Mouse (Mus musculus) liver, postnatal 0 days (tissue): ENCODE measurements at regions not wholly inside any gene's neighbourhood (a gene's known extent, or its start where the extent isn't known, plus 50 kb on each side); places are given as distances from the start of the nearest gene placed in this dataset.

Source experiments
- ATAC-seq: fragments of 200-750 bp; cut with Nextera tagmentation; 2 replicates; pipeline ENCODE4 v1.8.0; 2017; ENCODE audit warnings: mild to moderate bottlenecking, moderate library complexity
- DNase-seq: peaks from one replicate; pipeline ENCODE4 v3.0.0-alpha.2; 2016
- H3K27ac ChIP-seq: fragments of 300-500 bp; sonication (generic); 2 replicates; pipeline ENCODE4 v1.5.1; 2014; ENCODE audit warnings: antibody characterized with exemption, moderate library complexity, mild to moderate bottlenecking, low read depth
- H3K27me3 ChIP-seq: fragments of 300-500 bp; sonication (generic); 2 replicates; pipeline ENCODE4 v1.6.1; 2014; ENCODE audit warnings: low read length, control low read depth, mixed read lengths; ENCODE audit not compliant: insufficient read depth
- H3K36me3 ChIP-seq: fragments of 300-500 bp; sonication (generic); replicated peaks from 2 replicates; pipeline ENCODE4 v1.6.1; 2014; ENCODE audit warnings: mild to moderate bottlenecking, control low read depth, low read length, moderate library complexity, mixed read lengths; ENCODE audit not compliant: insufficient read depth
- H3K4me1 ChIP-seq: fragments of 300-500 bp; sonication (generic); 2 replicates; pipeline ENCODE4 v1.6.1; 2014; ENCODE audit warnings: antibody characterized with exemption, mild to moderate bottlenecking, control low read depth; ENCODE audit not compliant: insufficient read depth
- H3K4me2 ChIP-seq: fragments of 300-500 bp; sonication (generic); 2 replicates; pipeline ENCODE4 v1.6.1; 2014; ENCODE audit warnings: low read depth, mild to moderate bottlenecking, low read length, moderate library complexity, mixed read lengths
- H3K4me3 ChIP-seq: fragments of 300-500 bp; sonication (generic); 2 replicates; pipeline ENCODE4 v1.5.1; 2014; ENCODE audit warnings: low read depth, low read length
- H3K9ac ChIP-seq: fragments of 300-500 bp; sonication (generic); replicated peaks from 2 replicates; pipeline ENCODE4 v1.6.1; 2014; ENCODE audit warnings: mild to moderate bottlenecking, moderate library complexity
- H3K9me3 ChIP-seq: fragments of 300-500 bp; sonication (generic); 2 replicates; pipeline ENCODE4 v1.6.1; 2016; ENCODE audit warnings: mild to moderate bottlenecking, control low read depth, low read length, mixed read lengths
- CTCF ChIP-seq: sonication (generic); IDR thresholded peaks from 2 replicates; pipeline ENCODE4 v1.5.1; 2016; ENCODE audit warnings: antibody characterized with exemption, low read depth
- EP300 ChIP-seq: IDR thresholded peaks from 2 replicates; pipeline ENCODE4 v1.6.1; 2016; ENCODE audit warnings: antibody characterized with exemption, low read depth, mild to moderate bottlenecking
- WGBS: fragments of 180-500 bp; shearing (Covaris S2); extraction: QIAGEN DNeasy Blood & Tissue Kit; methylation state at CpG from one replicate; pipeline ENCODE4 v1.1.7; 2014; ENCODE audit not compliant: insufficient replicate concordance; 5-methylcytosine and 5-hydroxymethylcytosine counted together

- no peak for ATAC-seq
- WGBS = 57% methylated on average over 5 of the region's 5 CpGs
- TF ChIP-seq EP300 (no peak), CTCF (no peak)
- no peak overlapping the region for H3K4me2 ChIP-seq
- H3K4me1 ChIP-seq = no peaks in the 10 kb centered on the region
- DNase-seq = no peak
- H3K9me3 ChIP-seq = no peaks in the 10 kb centered on the region
- no peak overlapping the region for H3K4me3 ChIP-seq
- H3K9ac ChIP-seq = no peak overlapping the region
- H3K36me3 ChIP-seq = no peaks in the 10 kb centered on the region
- H3K27me3 ChIP-seq = no peaks in the 10 kb centered on the region
- no peak overlapping the region for H3K27ac ChIP-seq
Measured at GRCm38 (mm10) chr15:27341518-27341976, 124.9 kb upstream of the Ank start.

DNA sequence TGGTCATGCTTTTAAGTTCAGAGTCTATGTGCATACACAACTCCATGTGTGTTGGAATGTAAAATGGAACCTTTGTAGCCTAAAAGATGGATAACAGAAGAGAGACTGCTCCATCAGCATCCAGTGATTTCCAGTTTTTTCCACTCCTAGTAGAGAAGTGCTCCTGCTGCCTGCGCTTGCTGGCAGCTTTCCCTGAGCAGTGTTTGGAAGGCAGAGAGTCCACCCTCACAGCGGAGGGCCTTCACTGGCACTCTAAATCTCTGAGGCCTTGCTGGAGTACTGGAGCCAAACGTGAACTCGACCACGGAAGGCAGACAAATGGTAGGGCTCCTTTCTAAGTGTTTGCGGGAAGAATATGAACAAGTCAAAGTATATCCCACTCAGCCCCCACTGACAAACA, 108.0 kb upstream of the Ank start:
- DNase-seq = no peak
- ATAC-seq = no peak
- no peaks in the 10 kb centered on the region for H3K27me3 ChIP-seq
- no peaks in the 10 kb centered on the region for H3K9me3 ChIP-seq
- no peaks in the 10 kb centered on the region for H3K4me1 ChIP-seq
- H3K9ac ChIP-seq = no peak overlapping the region
- H3K36me3 ChIP-seq = no peaks in the 10 kb centered on the region
- H3K4me3 ChIP-seq = no peak overlapping the region
- 77% methylated on average over 6 of the region's 6 CpGs for WGBS
- no peak overlapping the region for H3K4me2 ChIP-seq
- H3K27ac ChIP-seq = no peak overlapping the region
- TF ChIP-seq CTCF (no peak), EP300 (no peak)

GRCm38 (mm10) chr15:27359271-27359670, 107.2 kb upstream of the Ank start:
- Histone ChIP-seq H3K9ac (no peak overlapping the region), H3K4me2 (no peak overlapping the region), H3K27ac (no peak overlapping the region), H3K27me3 (no peaks in the 10 kb centered on the region), H3K36me3 (no peaks in the 10 kb centered on the region), H3K4me1 (no peaks in the 10 kb centered on the region), H3K9me3 (no peaks in the 10 kb centered on the region), H3K4me3 (no peak overlapping the region)
- ATAC-seq (no peak), DNase-seq (no peak)
- WGBS = 43% methylated on average over 1 of the region's 1 CpGs
- TF ChIP-seq EP300 = no peak

DNA sequence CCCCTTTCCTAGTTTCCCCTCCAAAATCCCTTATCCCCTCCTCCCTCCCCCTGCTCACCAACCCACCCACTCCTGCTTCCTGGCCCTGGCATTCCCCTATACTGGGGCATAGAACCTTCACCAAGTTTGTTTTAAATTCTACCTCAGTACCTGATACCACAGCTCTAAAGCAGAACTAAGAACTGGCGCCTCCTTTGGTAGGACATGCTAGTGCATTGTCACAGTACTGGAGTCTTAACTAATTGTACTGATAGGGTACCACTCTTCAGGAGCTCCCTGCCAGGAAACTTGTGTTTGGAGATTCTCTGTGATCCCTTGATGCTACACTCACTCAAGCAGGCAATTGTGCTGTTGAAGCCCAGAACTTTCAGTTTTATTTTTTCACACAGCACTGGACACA, 92.0 kb upstream of the Ank start:
- no peak overlapping the region for H3K9ac ChIP-seq
- H3K4me2 ChIP-seq = no peak overlapping the region
- H3K4me1 ChIP-seq = no peaks in the 10 kb centered on the region
- DNase-seq = no peak
- WGBS = 50% methylated on average over 1 of the region's 1 CpGs
- no peak for ATAC-seq
- H3K4me3 ChIP-seq = no peak overlapping the region
- TF ChIP-seq EP300 = no peak
- TF ChIP-seq CTCF = no peak
- no peaks in the 10 kb centered on the region for H3K36me3 ChIP-seq
- no peak overlapping the region for H3K27ac ChIP-seq
- no peaks in the 10 kb centered on the region for H3K9me3 ChIP-seq
- H3K27me3 ChIP-seq = no peaks in the 10 kb centered on the region

DNA sequence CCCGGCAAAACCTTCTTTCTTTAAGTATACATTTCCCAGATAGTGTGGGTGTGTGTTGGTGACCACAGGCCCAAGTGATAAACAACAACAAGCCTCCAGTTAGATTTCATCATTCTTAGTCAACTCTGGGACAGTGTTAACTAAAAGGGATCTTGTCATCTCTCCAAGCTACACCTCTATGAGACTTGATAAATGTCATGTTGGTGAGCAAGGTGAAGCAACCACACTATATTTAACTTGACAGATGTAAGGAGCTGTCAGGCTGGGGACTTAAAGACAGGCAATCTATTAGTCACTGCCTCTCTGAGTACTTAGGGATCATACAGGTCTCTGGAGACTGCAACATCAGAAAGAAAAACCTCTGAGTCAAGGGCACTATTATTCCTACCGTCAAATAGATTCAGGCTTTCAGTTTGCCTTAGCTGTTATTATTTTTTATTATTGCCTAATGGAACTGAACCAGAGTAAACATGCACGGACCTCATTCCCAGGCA, 87.8 kb upstream of the Ank start:
- no peaks in the 10 kb centered on the region for H3K36me3 ChIP-seq
- DNase-seq (no peak), ATAC-seq (no peak)
- H3K27ac ChIP-seq = no peak overlapping the region
- H3K9ac ChIP-seq = no peak overlapping the region
- WGBS = 79% methylated on average over 3 of the region's 3 CpGs
- no peak for TF ChIP-seq CTCF
- no peaks in the 10 kb centered on the region for H3K27me3 ChIP-seq
- H3K4me1 ChIP-seq = no peaks in the 10 kb centered on the region
- no peak overlapping the region for H3K4me3 ChIP-seq
- H3K4me2 ChIP-seq = no peak overlapping the region
- H3K9me3 ChIP-seq = no peaks in the 10 kb centered on the region

DNA sequence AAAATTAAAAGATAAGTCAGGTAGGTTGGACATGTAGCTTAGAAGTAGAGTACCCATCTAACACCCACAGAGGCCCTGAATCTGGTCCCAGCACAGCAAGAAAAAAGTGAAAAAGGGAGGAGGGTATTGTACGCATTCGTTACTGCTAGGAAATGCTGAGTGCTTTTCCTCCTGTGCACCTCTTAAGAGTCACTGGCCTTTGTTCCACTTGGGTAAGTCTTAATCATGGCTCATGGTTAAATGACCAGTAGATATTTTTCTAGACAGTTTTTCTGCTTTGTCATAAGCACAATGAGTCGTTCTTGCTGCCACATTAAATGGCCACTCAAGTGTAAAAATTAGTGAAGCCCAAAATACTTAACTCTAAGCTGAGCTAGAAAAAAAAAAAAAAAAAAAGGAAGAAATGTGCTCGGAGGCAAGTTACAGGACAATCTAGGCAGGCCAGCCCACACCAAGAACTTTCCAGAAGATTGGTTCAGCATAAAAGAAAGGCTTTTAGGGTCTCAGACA, 86.0 kb upstream of the Ank start:
- no peak for TF ChIP-seq EP300
- TF ChIP-seq CTCF = no peak
- no peak overlapping the region for H3K4me3 ChIP-seq
- H3K36me3 ChIP-seq = no peaks in the 10 kb centered on the region
- H3K27ac ChIP-seq = no peak overlapping the region
- no peaks in the 10 kb centered on the region for H3K4me1 ChIP-seq
- DNase-seq = no peak
- no peaks in the 10 kb centered on the region for H3K27me3 ChIP-seq
- no peak overlapping the region for H3K9ac ChIP-seq
- no peaks in the 10 kb centered on the region for H3K9me3 ChIP-seq
- ATAC-seq = no peak
- H3K4me2 ChIP-seq = no peak overlapping the region
- WGBS = 69% methylated on average over 4 of the region's 4 CpGs

DNA sequence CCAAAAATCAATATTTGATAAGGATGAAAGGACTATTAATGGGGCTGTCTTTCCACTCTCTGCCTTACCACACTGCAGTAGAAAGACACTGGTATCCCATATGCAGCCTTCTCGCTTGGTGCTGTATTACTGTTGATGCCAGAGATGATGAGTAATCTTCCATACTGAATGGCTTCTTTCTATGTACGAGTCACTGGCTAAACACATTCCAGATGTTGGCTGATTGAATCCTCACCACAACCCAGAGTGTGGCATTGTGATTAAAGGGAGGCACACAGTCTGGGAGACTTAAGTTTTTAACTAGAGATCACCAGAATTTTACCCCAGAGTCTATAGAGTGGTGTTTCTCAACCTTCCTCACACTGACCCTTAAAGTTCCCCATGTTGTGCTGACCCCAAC, 84.9 kb upstream of the Ank start:
- no peaks in the 10 kb centered on the region for H3K4me1 ChIP-seq
- TF ChIP-seq CTCF = no peak
- TF ChIP-seq EP300 = no peak
- H3K9ac ChIP-seq = no peak overlapping the region
- no peak overlapping the region for H3K27ac ChIP-seq
- no peak overlapping the region for H3K4me2 ChIP-seq
- whole genome bisulfite sequencing = 79% methylated on average over 2 of the region's 2 CpGs
- ATAC-seq = no peak
- no peak for DNase-seq
- H3K9me3 ChIP-seq = no peaks in the 10 kb centered on the region
- no peaks in the 10 kb centered on the region for H3K36me3 ChIP-seq
- no peak overlapping the region for H3K4me3 ChIP-seq
- H3K27me3 ChIP-seq = no peaks in the 10 kb centered on the region
